Mouse (Mus musculus) ES-E14 (cell line): ENCODE data around the gene Clptm1.
"Not testable (repeated sequence)": the region's sequence is repeated elsewhere in the genome, so short reads cannot be mapped to it uniquely, and the experiment has no call there.

Experiments used
- CHD2 ChIP-seq: IDR thresholded peaks from 2 replicates; pipeline ENCODE4 v1.6.1; 2014; ENCODE audit warnings: mild to moderate bottlenecking, low read depth, low read length, inconsistent platforms
- HCFC1 ChIP-seq: IDR thresholded peaks from 2 replicates; pipeline ENCODE4 v1.6.1; 2012; ENCODE audit warnings: low read length, inconsistent platforms, borderline replicate concordance; ENCODE audit not compliant: insufficient read depth
- MAFK ChIP-seq: IDR thresholded peaks from 2 replicates; pipeline ENCODE4 v1.6.1; 2014; ENCODE audit warnings: mild to moderate bottlenecking, low read depth, low read length, inconsistent platforms; ENCODE audit not compliant: insufficient read depth
- ZC3H11A ChIP-seq: IDR thresholded peaks from 2 replicates; pipeline ENCODE4 v1.6.1; 2012; ENCODE audit warnings: low read depth, mild to moderate bottlenecking, inconsistent platforms, low read length, borderline replicate concordance
- ZNF384 ChIP-seq: IDR thresholded peaks from 2 replicates; pipeline ENCODE4 v1.6.1; 2012; ENCODE audit warnings: low read depth, low read length, inconsistent platforms

- not testable (repeated sequence) for TF ChIP-seq ZNF384, MAFK, HCFC1, ZC3H11A, CHD2
Measured at GRCm38 (mm10) chr7:19604606-19605214, 60.1 kb downstream of the Clptm1 start.
